Mouse (Mus musculus): ENCODE results near the gene Ppp3ca. TPM values are rescaled to one million over a fixed set of nuclear protein-coding genes. Genes with fewer than 3 reads are reported as not detected.

Gene Ppp3ca
- polyA plus RNA-seq, 1 experiment from 2014 or later, result 60.8 TPM

DNA sequence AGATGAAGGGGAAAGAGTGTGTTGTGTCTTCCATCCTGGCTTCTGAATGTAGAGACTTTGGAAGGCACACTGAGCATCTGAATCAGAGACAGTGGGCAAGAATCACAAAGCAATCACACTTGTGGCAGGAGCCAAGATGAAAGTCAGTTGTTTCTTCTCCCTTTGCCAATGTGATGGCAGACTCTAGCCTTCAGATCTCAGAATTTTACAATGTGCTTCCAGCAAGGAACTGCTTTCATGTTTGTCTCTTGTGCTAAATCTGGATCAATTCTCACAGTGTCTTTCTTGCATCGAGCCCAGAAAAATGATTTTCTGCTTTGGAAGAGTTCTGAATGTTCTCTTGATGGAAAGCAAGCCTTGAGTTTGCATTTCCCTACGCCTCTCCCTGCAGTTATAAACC, 297.6 kb downstream of the Ppp3ca start:
- 74% methylated on average over 2 of the region's 2 CpGs for WGBS
- no peaks in the 10 kb centered on the region for H3K4me1 ChIP-seq

DNA sequence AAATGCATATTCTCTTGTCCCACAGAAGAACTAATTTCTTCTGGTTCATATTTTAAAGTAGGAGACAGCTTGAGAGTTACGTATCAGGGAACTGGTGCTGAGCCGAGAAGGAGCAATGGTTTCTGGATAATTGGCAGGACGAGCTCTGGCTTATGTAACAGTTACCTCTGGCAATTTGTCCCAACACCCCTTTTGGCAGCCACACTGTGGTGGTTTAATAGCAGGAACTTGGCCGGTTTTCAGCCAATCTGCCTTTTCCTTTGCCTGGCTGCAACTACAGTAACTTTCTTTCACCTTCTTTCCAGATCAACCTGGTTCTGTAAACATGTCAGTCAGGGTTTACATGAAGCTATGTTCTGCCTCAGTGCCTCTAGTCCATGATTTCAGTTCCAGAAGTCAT, 299.9 kb downstream of the Ppp3ca start:
- H3K4me3 ChIP-seq, result no peak overlapping the region
- H3K36me3 ChIP-seq, result no peaks in the 10 kb centered on the region
- no peaks in the 10 kb centered on the region for H3K4me1 ChIP-seq
- H3K27ac ChIP-seq, result no peak overlapping the region
- 32% methylated on average over 4 of the region's 4 CpGs for WGBS
- H3K9me3 ChIP-seq, result no peaks in the 10 kb centered on the region
- H3K27me3 ChIP-seq, result no peaks in the 10 kb centered on the region
- no peak for ATAC-seq (ENCODE audit: insufficient number of reproducible peaks, low FRiP score, low TSS enrichment, low read depth)
- H3K9ac ChIP-seq, result no peak overlapping the region
- no peak overlapping the region for H3K4me2 ChIP-seq

More for the DNA sequence above, 297.6 kb downstream of the Ppp3ca start:
- Histone ChIP-seq H3K27me3 (no peaks in the 10 kb centered on the region), H3K4me3 (no peak overlapping the region), H3K9ac (no peak overlapping the region), H3K4me2 (no peak overlapping the region), H3K36me3 (no peaks in the 10 kb centered on the region), H3K27ac (no peak overlapping the region), H3K9me3 (no peaks in the 10 kb centered on the region)
- ATAC-seq (ENCODE audit: insufficient number of reproducible peaks, low FRiP score, low TSS enrichment, low read depth), result no peak

DNA sequence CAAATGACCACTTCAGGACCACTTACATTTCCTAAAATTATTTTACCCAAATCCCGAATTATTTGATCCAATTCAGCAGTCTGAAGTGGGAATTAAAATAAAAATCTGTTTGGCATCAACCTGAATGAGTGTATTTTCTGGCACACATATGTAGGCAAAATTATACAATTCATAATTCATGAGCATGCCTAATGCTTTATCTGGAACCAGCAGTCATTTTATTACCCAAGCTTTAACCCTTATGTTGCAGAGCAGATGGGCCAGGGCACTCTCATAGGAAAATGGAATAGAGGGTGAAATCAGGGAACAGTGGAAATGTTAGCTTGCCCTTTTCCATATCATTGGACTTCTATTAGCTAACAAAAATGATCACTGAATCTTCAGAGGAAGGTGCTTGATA, 307.9 kb downstream of the Ppp3ca start:
- Histone ChIP-seq H3K27me3 (no peaks in the 10 kb centered on the region), H3K36me3 (no peaks in the 10 kb centered on the region), H3K4me3 (no peak overlapping the region), H3K9ac (no peak overlapping the region), H3K9me3 (no peaks in the 10 kb centered on the region), H3K4me1 (no peaks in the 10 kb centered on the region), H3K27ac (no peak overlapping the region), H3K4me2 (no peak overlapping the region)
- WGBS, result 51% methylated on average over 1 of the region's 1 CpGs
- ATAC-seq (ENCODE audit: insufficient number of reproducible peaks, low FRiP score, low TSS enrichment, low read depth), result no peak

DNA sequence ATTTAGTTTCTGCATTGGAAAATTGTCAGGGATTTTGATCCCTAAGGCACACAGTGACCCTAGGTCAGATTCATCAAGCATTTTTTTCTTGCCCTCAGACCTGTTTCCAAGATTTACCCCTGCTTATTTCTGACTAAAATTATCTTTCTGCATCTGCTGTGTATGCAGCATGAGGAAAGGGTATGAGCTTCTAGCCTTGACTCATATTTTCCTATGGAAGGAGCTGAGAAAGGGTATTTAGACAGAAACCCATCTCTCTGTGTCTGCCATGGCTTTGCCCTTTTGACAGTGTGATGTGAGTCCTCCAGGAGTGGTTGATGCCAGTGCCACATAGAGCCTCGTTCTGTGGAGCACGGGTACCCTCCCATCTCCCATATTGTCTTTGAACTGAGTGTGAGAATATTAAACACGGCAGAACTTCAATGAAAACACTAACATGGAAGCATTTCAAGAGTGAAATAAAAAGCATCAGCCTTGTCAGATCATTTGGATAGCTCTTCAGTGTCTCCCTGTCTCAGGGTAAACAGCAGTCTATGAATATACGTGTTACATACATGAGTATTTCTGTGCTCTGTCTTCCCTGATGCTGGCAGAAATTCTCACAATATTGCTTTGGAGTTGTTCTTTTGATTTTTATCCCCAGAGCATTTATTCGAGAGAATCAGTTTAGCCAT, 311.1 kb downstream of the Ppp3ca start:
- Histone ChIP-seq H3K36me3 (no peaks in the 10 kb centered on the region), H3K4me3 (no peak overlapping the region), H3K9ac (no peak overlapping the region), H3K27ac (no peak overlapping the region), H3K9me3 (no peaks in the 10 kb centered on the region), H3K4me1 (no peaks in the 10 kb centered on the region), H3K27me3 (no peaks in the 10 kb centered on the region), H3K4me2 (no peak overlapping the region)
- 65% methylated on average over 5 of the region's 5 CpGs for WGBS
- no peak for ATAC-seq (ENCODE audit: insufficient number of reproducible peaks, low FRiP score, low TSS enrichment, low read depth)

DNA sequence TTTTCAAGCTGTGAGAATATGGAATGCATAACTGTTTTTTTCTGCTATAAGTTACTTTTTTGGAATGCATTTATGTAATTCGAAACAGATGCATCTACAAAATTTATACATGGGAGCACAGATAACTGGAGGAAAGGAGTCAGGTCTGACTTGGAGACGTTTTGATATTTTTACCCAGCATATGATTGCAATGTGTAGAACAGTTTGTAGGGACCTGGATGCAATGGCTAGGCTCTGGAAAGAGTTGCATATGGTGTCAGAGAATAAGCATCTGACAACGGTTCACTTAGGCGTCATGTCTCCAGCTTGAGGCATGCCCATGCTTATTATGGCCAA, 311.6 kb downstream of the Ppp3ca start:
- Histone ChIP-seq H3K4me3 (no peak overlapping the region), H3K9ac (no peak overlapping the region), H3K4me2 (no peak overlapping the region), H3K4me1 (no peaks in the 10 kb centered on the region), H3K36me3 (no peaks in the 10 kb centered on the region), H3K27ac (no peak overlapping the region), H3K27me3 (no peaks in the 10 kb centered on the region), H3K9me3 (no peaks in the 10 kb centered on the region)
- 56% methylated on average over 4 of the region's 4 CpGs for WGBS
- no peak for ATAC-seq (ENCODE audit: insufficient number of reproducible peaks, low FRiP score, low TSS enrichment, low read depth)

DNA sequence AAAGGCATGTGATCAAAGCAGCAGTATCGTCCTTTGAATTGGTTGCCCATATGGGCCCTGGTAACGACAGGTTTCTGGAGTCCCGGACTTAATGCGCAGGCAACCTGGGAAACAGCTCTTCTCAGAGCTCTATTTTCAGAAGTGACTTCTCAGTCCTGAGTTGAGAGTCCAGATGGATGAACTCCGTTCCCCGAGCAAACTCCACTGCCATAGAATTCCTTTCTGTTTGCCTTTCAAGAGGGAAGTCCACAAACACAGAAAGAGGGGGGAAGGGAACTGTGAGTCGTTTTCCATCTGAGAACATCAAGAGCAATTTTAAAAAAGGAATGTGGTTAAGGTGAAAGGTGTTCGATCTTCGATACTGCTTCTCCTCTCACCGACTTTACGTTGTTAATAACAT, 312.1 kb downstream of the Ppp3ca start:
- WGBS, result 69% methylated on average over 11 of the region's 11 CpGs
- H3K36me3 ChIP-seq, result no peaks in the 10 kb centered on the region
- no peak overlapping the region for H3K4me2 ChIP-seq
- no peak overlapping the region for H3K4me3 ChIP-seq
- H3K27ac ChIP-seq, result no peak overlapping the region
- no peaks in the 10 kb centered on the region for H3K4me1 ChIP-seq
- H3K9me3 ChIP-seq, result no peaks in the 10 kb centered on the region
- no peak overlapping the region for H3K9ac ChIP-seq
- ATAC-seq (ENCODE audit: insufficient number of reproducible peaks, low FRiP score, low TSS enrichment, low read depth), result no peak
- no peaks in the 10 kb centered on the region for H3K27me3 ChIP-seq

DNA sequence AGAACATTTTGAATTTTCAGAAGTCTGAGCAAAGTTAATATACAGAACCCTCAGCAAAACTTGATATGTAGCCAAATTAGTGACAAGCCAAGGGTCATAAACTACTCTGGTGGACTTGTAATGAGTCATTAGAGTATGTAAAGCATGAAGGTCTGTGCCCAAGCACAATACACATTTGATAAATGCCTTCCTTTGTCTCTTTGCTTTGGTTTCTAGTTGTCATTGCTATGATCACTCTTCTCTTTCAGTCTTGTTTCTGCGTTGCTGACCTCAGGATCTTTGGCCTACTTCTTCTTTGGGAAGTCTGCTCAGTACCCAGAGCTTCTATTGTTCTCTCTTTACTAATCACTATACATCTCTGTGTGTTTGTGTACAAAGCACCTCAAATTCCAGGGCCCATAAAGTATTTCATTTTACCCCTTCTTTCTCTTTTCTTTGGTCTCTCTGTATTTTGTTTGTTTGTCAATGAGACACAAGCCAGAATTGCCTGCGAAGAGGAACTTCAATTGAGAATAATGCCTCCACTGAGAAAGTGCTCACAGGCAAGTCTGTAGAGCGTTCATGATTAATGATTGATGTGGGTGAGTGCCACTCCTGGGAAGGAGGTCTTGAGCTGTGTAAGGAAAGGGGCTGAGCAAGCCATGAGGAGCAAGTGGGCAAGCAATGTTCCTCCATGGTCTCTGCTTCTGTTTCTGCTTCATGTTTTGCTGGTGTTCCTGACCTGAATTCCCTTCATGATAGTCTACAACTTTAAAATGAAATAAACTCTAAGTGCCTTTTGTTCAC, 316.4 kb downstream of the Ppp3ca start:
- H3K27ac ChIP-seq, result no peak overlapping the region
- ATAC-seq (ENCODE audit: insufficient number of reproducible peaks, low FRiP score, low TSS enrichment, low read depth), result no peak
- H3K4me3 ChIP-seq, result no peak overlapping the region
- no peak overlapping the region for H3K9ac ChIP-seq
- no peak overlapping the region for H3K4me2 ChIP-seq
- 82% methylated on average over 3 of the region's 3 CpGs for WGBS
- H3K27me3 ChIP-seq, result no peaks in the 10 kb centered on the region
- no peaks in the 10 kb centered on the region for H3K4me1 ChIP-seq
- no peaks in the 10 kb centered on the region for H3K9me3 ChIP-seq
- no peaks in the 10 kb centered on the region for H3K36me3 ChIP-seq

Small RNA genes lying within 50 kb of the gene (microRNA-seq; reads per million reads assigned to microRNA genes)
- gene Gm44327, result not detected

Data from limb, embryonic 15.5 days (tissue).